Mouse (Mus musculus): Measurements from ENCODE around the gene Npb. TPM values are rescaled to one million over a fixed set of nuclear protein-coding genes. Genes with fewer than 3 reads are reported as not detected.

The Npb gene
- polyA plus RNA-seq, 1 experiment from 2014 or later = 20.9 TPM

GRCm38 (mm10) chr11:120605667-120606066 is 2.6 kb upstream of the Npb start:
- 85% methylated on average over 7 of the region's 7 CpGs for WGBS
- Histone ChIP-seq H3K4me2 (replicated peaks; ENCODE audit: low read depth) (no peak overlapping the region), H3K9ac (ENCODE audit: low read length) (no peak overlapping the region), H3K36me3 (ENCODE audit: control insufficient read depth, insufficient read depth, low read length) (peaks cover 8% of the 10 kb centered on the region), H3K27me3 (ENCODE audit: control insufficient read depth, insufficient read depth, low read length) (no peaks in the 10 kb centered on the region), H3K4me1 (replicated peaks; ENCODE audit: control insufficient read depth, insufficient read depth) (peaks cover 3% of the 10 kb centered on the region; the same call in 1 of the 2 replicates), H3K4me3 (ENCODE audit: low read depth, low read length) (no peak overlapping the region), H3K9me3 (ENCODE audit: control insufficient read depth, low read length) (no peaks in the 10 kb centered on the region), H3K27ac (replicated peaks) (no peak overlapping the region)
- DNase-seq (ENCODE audit: low spot score) (no peak), ATAC-seq (ENCODE audit: low FRiP score, low TSS enrichment) (no peak)
- TF ChIP-seq EP300 (optimal IDR thresholded peaks at IDR 0.05) (no peak), CTCF (IDR thresholded peaks at IDR 0.05; ENCODE audit: low read depth) (no peak)

GRCm38 (mm10) chr11:120606764-120607163 is 1.5 kb upstream of the Npb start:
- Histone ChIP-seq H3K4me2 (replicated peaks; ENCODE audit: low read depth) (no peak overlapping the region), H3K9ac (ENCODE audit: low read length) (peak overlapping the region; percentile 35; the same call in 1 of the 2 replicates), H3K27me3 (ENCODE audit: control insufficient read depth, insufficient read depth, low read length) (no peaks in the 10 kb centered on the region), H3K9me3 (ENCODE audit: control insufficient read depth, low read length) (no peaks in the 10 kb centered on the region), H3K4me1 (replicated peaks; ENCODE audit: control insufficient read depth, insufficient read depth) (peaks cover 3% of the 10 kb centered on the region; the same call in 1 of the 2 replicates), H3K4me3 (ENCODE audit: low read depth, low read length) (no peak overlapping the region), H3K36me3 (ENCODE audit: control insufficient read depth, insufficient read depth, low read length) (peaks cover 14% of the 10 kb centered on the region), H3K27ac (replicated peaks) (no peak overlapping the region; the same call in 1 of the 2 replicates)
- TF ChIP-seq EP300 (optimal IDR thresholded peaks at IDR 0.05) (no peak), CTCF (IDR thresholded peaks at IDR 0.05; ENCODE audit: low read depth) (no peak)
- ATAC-seq (ENCODE audit: low FRiP score, low TSS enrichment) = no peak
- WGBS = 74% methylated on average over 4 of the region's 4 CpGs
- no peak for DNase-seq (ENCODE audit: low spot score)

DNA sequence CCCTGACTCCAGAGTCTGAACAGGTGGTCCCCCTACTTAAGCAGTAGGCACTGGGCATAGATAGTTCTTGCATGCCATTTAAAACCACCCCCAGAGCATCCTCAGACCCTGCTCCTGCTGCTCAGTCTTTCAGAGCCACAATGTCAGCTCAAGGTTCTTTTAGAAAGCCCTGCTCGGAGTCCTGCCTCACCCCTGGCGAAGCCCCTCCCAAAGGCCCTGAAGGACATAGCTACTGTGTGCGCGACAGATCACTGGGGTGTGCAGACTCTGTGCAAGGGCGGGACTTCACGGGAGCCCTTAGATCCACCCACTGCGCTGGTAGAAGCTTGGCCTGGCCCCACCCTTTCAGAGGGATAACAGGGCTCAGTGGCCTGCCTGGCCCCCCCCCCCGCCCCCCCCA is 973 bp downstream of the Npb start:
- ATAC-seq (ENCODE audit: low FRiP score, low TSS enrichment) = peak; percentile 48; the same call in 1 of the 2 replicates
- Histone ChIP-seq H3K36me3 (ENCODE audit: control insufficient read depth, insufficient read depth, low read length) (peaks cover 12% of the 10 kb centered on the region), H3K27me3 (ENCODE audit: control insufficient read depth, insufficient read depth, low read length) (no peaks in the 10 kb centered on the region), H3K4me2 (replicated peaks; ENCODE audit: low read depth) (peak overlapping the region; percentile 63), H3K9me3 (ENCODE audit: control insufficient read depth, low read length) (no peaks in the 10 kb centered on the region), H3K4me1 (replicated peaks; ENCODE audit: control insufficient read depth, insufficient read depth) (peaks cover 3% of the 10 kb centered on the region; the same call in 1 of the 2 replicates), H3K4me3 (ENCODE audit: low read depth, low read length) (no peak overlapping the region), H3K9ac (ENCODE audit: low read length) (peak overlapping the region; percentile 55; the same call in 1 of the 2 replicates), H3K27ac (replicated peaks) (no peak overlapping the region)
- TF ChIP-seq CTCF (IDR thresholded peaks at IDR 0.05; ENCODE audit: low read depth) (no peak), EP300 (optimal IDR thresholded peaks at IDR 0.05) (no peak)
- peak; percentile 66 for DNase-seq (ENCODE audit: low spot score)
- WGBS = 31% methylated on average over 7 of the region's 8 CpGs

- no peak overlapping the region for H3K9ac ChIP-seq (ENCODE audit: low read length)
- H3K4me1 ChIP-seq (replicated peaks; ENCODE audit: control insufficient read depth, insufficient read depth) = peaks cover 3% of the 10 kb centered on the region; the same call in 1 of the 2 replicates
- ATAC-seq (ENCODE audit: low FRiP score, low TSS enrichment) (no peak), DNase-seq (ENCODE audit: low spot score) (no peak)
- TF ChIP-seq CTCF (IDR thresholded peaks at IDR 0.05; ENCODE audit: low read depth) (no peak), EP300 (optimal IDR thresholded peaks at IDR 0.05) (no peak)
- H3K4me2 ChIP-seq (replicated peaks; ENCODE audit: low read depth) = no peak overlapping the region
- WGBS = 81% methylated on average over 9 of the region's 9 CpGs
- no peak overlapping the region for H3K4me3 ChIP-seq (ENCODE audit: low read depth, low read length)
- peaks cover 12% of the 10 kb centered on the region for H3K36me3 ChIP-seq (ENCODE audit: control insufficient read depth, insufficient read depth, low read length)
- no peak overlapping the region for H3K27ac ChIP-seq (replicated peaks)
- no peaks in the 10 kb centered on the region for H3K27me3 ChIP-seq (ENCODE audit: control insufficient read depth, insufficient read depth, low read length)
- no peaks in the 10 kb centered on the region for H3K9me3 ChIP-seq (ENCODE audit: control insufficient read depth, low read length)
Observed at GRCm38 (mm10) chr11:120610477-120611046, 2.3 kb downstream of the Npb start.

DNA sequence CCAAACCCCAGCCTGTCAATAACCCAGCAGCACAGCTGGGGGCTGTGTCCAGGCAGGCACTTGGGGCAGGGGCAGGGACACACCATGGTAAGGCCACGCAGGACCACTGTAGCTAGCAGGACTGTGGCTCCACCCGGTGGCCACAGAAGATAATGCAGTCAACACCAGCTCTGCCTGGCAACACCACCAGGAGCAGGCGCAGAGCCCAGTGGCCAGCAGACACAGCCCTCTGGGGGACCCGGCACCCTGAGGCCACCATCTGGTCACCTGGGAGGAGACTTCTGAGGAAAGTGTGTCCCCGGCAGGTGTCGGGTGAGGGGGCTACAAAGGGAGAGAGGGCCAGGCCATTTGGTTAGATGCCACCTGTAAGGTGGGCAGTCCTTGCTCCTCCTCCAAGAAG is 4.5 kb downstream of the Npb start:
- peaks cover 12% of the 10 kb centered on the region for H3K36me3 ChIP-seq (ENCODE audit: control insufficient read depth, insufficient read depth, low read length)
- H3K9me3 ChIP-seq (ENCODE audit: control insufficient read depth, low read length) = no peaks in the 10 kb centered on the region
- no peak overlapping the region for H3K27ac ChIP-seq (replicated peaks)
- DNase-seq (ENCODE audit: low spot score) (peak; percentile 85), ATAC-seq (ENCODE audit: low FRiP score, low TSS enrichment) (peak; percentile 22)
- H3K9ac ChIP-seq (ENCODE audit: low read length) = no peak overlapping the region
- 37% methylated on average over 6 of the region's 6 CpGs for WGBS
- peaks cover 7% of the 10 kb centered on the region for H3K4me1 ChIP-seq (replicated peaks; ENCODE audit: control insufficient read depth, insufficient read depth)
- no peak overlapping the region for H3K4me3 ChIP-seq (ENCODE audit: low read depth, low read length)
- TF ChIP-seq CTCF (IDR thresholded peaks at IDR 0.05; ENCODE audit: low read depth) = peak; percentile 95
- TF ChIP-seq EP300 (optimal IDR thresholded peaks at IDR 0.05) = no peak
- no peak overlapping the region for H3K4me2 ChIP-seq (replicated peaks; ENCODE audit: low read depth)
- no peaks in the 10 kb centered on the region for H3K27me3 ChIP-seq (ENCODE audit: control insufficient read depth, insufficient read depth, low read length)

- no peak overlapping the region for H3K9ac ChIP-seq (ENCODE audit: low read length)
- peaks cover 12% of the 10 kb centered on the region for H3K36me3 ChIP-seq (ENCODE audit: control insufficient read depth, insufficient read depth, low read length)
- H3K4me1 ChIP-seq (replicated peaks; ENCODE audit: control insufficient read depth, insufficient read depth) = peaks cover 6% of the 10 kb centered on the region
- ATAC-seq (ENCODE audit: low FRiP score, low TSS enrichment) (no peak), DNase-seq (ENCODE audit: low spot score) (no peak)
- H3K27me3 ChIP-seq (ENCODE audit: control insufficient read depth, insufficient read depth, low read length) = no peaks in the 10 kb centered on the region
- TF ChIP-seq CTCF (IDR thresholded peaks at IDR 0.05; ENCODE audit: low read depth) = no peak
- TF ChIP-seq EP300 (optimal IDR thresholded peaks at IDR 0.05) = no peak
- H3K4me2 ChIP-seq (replicated peaks; ENCODE audit: low read depth) = no peak overlapping the region
- H3K27ac ChIP-seq (replicated peaks) = no peak overlapping the region
- WGBS = 85% methylated on average over 10 of the region's 10 CpGs
- no peak overlapping the region for H3K4me3 ChIP-seq (ENCODE audit: low read depth, low read length)
- H3K9me3 ChIP-seq (ENCODE audit: control insufficient read depth, low read length) = no peaks in the 10 kb centered on the region
Observed at GRCm38 (mm10) chr11:120613481-120613972, 5.2 kb downstream of the Npb start.

Measured in stomach, postnatal 0 days (tissue).